Mouse (Mus musculus) forebrain, embryonic 15.5 days (tissue): ENCODE results near the gene Rassf7. TPM values are rescaled to one million over a fixed set of nuclear protein-coding genes. Genes with fewer than 3 reads are reported as not detected.

Source experiments
- ATAC-seq: fragments of 200-750 bp; cut with Nextera tagmentation; replicated peaks from 2 replicates; pipeline ENCODE4 v1.8.0; 2017; ENCODE audit warnings: mild to moderate bottlenecking, moderate TSS enrichment, moderate library complexity
- H3K27ac ChIP-seq: fragments of 300-500 bp; sonication (generic); replicated peaks from 2 replicates; pipeline ENCODE4 v1.5.1; 2015; ENCODE audit warnings: mild to moderate bottlenecking, inconsistent platforms
- H3K27me3 ChIP-seq: fragments of 300-500 bp; sonication (generic); 2 replicates; pipeline ENCODE4 v1.6.1; 2015; ENCODE audit warnings: inconsistent platforms
- H3K36me3 ChIP-seq: fragments of 300-500 bp; sonication (generic); 2 replicates; pipeline ENCODE4 v1.6.1; 2015; ENCODE audit warnings: mild to moderate bottlenecking, inconsistent platforms
- H3K4me1 ChIP-seq: fragments of 300-500 bp; sonication (generic); 2 replicates; pipeline ENCODE4 v1.6.1; 2015; ENCODE audit warnings: inconsistent platforms
- H3K4me2 ChIP-seq: fragments of 300-500 bp; sonication (generic); replicated peaks from 2 replicates; pipeline ENCODE4 v1.6.1; 2015; ENCODE audit warnings: mild to moderate bottlenecking, inconsistent platforms
- H3K4me3 ChIP-seq: fragments of 300-500 bp; sonication (generic); 2 replicates; pipeline ENCODE4 v1.5.1; 2015; ENCODE audit warnings: mild to moderate bottlenecking, inconsistent platforms
- H3K9ac ChIP-seq: fragments of 300-500 bp; sonication (generic); replicated peaks from 2 replicates; pipeline ENCODE4 v1.6.1; 2015; ENCODE audit warnings: mild to moderate bottlenecking, inconsistent platforms
- H3K9me3 ChIP-seq: fragments of 300-500 bp; sonication (generic); 2 replicates; pipeline ENCODE4 v1.6.1; 2016; ENCODE audit warnings: inconsistent platforms
- WGBS: fragments of 180-500 bp; shearing (Covaris S2); methylation state at CpG from one replicate; pipeline ENCODE4 v1.1.7; 2015; ENCODE audit warnings: mixed read lengths; 5-methylcytosine and 5-hydroxymethylcytosine counted together
- polyA plus RNA-seq: library from polyadenylated mRNA; unstranded; fragments of >200 nt; fragmentation: Nextera tagmentation; extraction: Ambion mirVana; gene quantifications from 2 replicates; pipeline ENCODE4 v1.2.1, GENCODE M21; 2015

Gene Rassf7
- polyA plus RNA-seq, 1 experiment from 2014 or later: 26.9 TPM

- no peak for ATAC-seq
- H3K9ac ChIP-seq: no peak overlapping the region
- peaks cover 29% of the 10 kb centered on the region for H3K36me3 ChIP-seq
- WGBS: 94% methylated on average over 3 of the region's 3 CpGs
- H3K9me3 ChIP-seq: no peaks in the 10 kb centered on the region
- H3K4me2 ChIP-seq: no peak overlapping the region
- H3K27ac ChIP-seq: no peak overlapping the region
- peaks cover 26% of the 10 kb centered on the region for H3K4me1 ChIP-seq
- H3K4me3 ChIP-seq: no peak overlapping the region
- H3K27me3 ChIP-seq: no peaks in the 10 kb centered on the region
These were observed 25.4 kb upstream of the Rassf7 start for GRCm38 (mm10) chr7:141190220-141190619.

GRCm38 (mm10) chr7:141191036-141191435 is 24.6 kb upstream of the Rassf7 start:
- H3K4me3 ChIP-seq: no peak overlapping the region
- ATAC-seq: no peak
- H3K9me3 ChIP-seq: no peaks in the 10 kb centered on the region
- no peak overlapping the region for H3K9ac ChIP-seq
- peaks cover 31% of the 10 kb centered on the region for H3K4me1 ChIP-seq
- no peak overlapping the region for H3K27ac ChIP-seq
- WGBS: 93% methylated on average over 14 of the region's 14 CpGs
- no peak overlapping the region for H3K4me2 ChIP-seq
- H3K36me3 ChIP-seq: peaks cover 29% of the 10 kb centered on the region
- no peaks in the 10 kb centered on the region for H3K27me3 ChIP-seq

DNA sequence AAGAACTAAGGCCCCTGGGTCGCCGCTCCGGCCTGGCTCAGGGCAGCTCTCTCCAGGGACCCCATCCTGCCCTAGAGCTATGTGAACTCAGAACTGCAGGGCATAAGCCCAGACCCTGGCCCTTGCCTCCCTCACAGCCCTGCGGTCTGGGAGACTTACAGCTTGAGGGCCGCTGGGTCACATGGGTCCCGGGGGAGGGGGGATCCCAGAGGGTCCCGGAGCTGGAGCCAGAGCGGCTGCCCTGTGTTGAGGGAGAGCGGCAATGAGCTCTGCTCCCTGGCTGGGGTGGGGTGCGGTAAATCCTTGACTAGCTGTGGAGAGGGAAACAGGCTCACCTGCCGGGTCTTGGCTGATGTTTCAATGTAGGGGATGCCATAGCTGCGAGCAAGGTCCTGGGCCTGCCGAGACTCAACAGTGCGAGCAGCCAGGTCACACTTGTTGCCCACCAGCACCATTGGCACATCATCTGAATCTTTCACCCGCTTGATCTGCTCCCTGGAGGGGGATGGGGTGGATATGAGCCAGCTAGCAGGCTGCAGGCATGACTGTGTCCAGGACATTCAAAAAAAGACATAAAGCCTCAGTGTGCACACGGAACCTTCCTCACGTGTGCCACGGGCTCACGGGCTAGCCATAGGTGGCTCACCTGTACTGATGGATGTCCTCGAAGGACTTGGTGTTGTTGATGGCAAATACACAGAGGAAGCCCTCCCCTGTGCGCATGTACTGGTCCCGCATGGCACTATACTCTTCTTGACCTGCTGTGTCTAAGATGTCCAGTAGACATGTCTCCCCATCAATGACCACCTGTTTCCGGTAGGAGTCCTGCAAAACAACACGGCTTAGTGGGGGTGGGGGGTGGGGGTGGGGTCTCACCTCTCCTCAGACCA is 23.6 kb upstream of the Rassf7 start:
- H3K4me3 ChIP-seq: 0 out of 2 replicates have a peak overlapping the region, but pooled peaks have one; percentile 97
- no peaks in the 10 kb centered on the region for H3K27me3 ChIP-seq
- WGBS: 90% methylated on average over 24 of the region's 24 CpGs
- ATAC-seq: no peak
- H3K27ac ChIP-seq: no peak overlapping the region
- H3K9ac ChIP-seq: 0 out of 2 replicates have a peak overlapping the region, but pooled peaks have one; percentile 84
- peaks cover 29% of the 10 kb centered on the region for H3K36me3 ChIP-seq
- peaks cover 31% of the 10 kb centered on the region for H3K4me1 ChIP-seq
- no peaks in the 10 kb centered on the region for H3K9me3 ChIP-seq
- peak overlapping the region; percentile 97 for H3K4me2 ChIP-seq

DNA sequence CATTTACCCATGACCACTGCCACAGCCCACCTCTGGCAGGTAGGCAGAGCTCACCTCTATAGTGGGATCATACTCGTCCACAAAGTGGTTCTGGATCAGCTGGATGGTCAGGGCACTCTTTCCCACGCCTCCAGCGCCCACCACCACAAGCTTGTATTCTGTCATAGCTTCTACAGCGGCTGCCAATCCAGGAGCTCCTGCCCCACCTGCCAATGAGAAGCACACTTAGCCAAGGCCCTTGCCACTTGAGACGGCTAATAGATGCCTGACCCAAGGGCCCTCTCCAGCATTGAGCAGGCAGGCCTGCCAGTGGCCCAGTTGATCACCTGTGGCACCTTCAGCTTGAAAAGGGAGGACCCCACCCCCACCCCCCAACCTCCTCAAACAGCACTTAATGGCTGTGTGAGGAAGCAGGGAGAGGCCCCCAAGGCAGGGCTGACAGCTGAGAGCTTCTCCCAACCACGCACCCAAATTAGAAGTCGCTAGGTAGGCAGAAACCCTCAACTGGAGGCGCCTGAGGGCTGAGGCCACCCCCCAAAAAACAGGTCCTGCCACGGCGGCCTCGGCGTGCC is 22.8 kb upstream of the Rassf7 start:
- peaks cover 29% of the 10 kb centered on the region for H3K36me3 ChIP-seq
- H3K4me1 ChIP-seq: peaks cover 31% of the 10 kb centered on the region
- no peaks in the 10 kb centered on the region for H3K9me3 ChIP-seq
- WGBS: 24% methylated on average over 12 of the region's 12 CpGs
- peak overlapping the region; percentile 97 for H3K4me3 ChIP-seq
- H3K27ac ChIP-seq: peak overlapping the region; percentile 77
- H3K27me3 ChIP-seq: no peaks in the 10 kb centered on the region
- ATAC-seq: no peak; the same call in 1 of the 2 replicates
- peak overlapping the region; percentile 97 for H3K4me2 ChIP-seq
- peak overlapping the region; percentile 84 for H3K9ac ChIP-seq

- Histone ChIP-seq H3K36me3 (peaks cover 29% of the 10 kb centered on the region), H3K4me1 (peaks cover 31% of the 10 kb centered on the region), H3K4me3 (peak overlapping the region; percentile 97), H3K27ac (peak overlapping the region; percentile 77), H3K27me3 (no peaks in the 10 kb centered on the region), H3K9me3 (no peaks in the 10 kb centered on the region), H3K4me2 (peak overlapping the region; percentile 97), H3K9ac (peak overlapping the region; percentile 84)
- no peak; the same call in none of the 2 replicates for ATAC-seq
- WGBS: under 1% methylated on average over 40 of the region's 43 CpGs
These were observed 22.3 kb upstream of the Rassf7 start for GRCm38 (mm10) chr7:141193348-141193856.

- H3K36me3 ChIP-seq: peaks cover 29% of the 10 kb centered on the region
- peak within 1 kb of the TSS; percentile 84 for H3K9ac ChIP-seq
- no peaks in the 10 kb centered on the region for H3K27me3 ChIP-seq
- WGBS: under 1% methylated on average over 26 of the region's 39 CpGs
- peak; percentile 94 for ATAC-seq
- H3K9me3 ChIP-seq: no peaks in the 10 kb centered on the region
- H3K4me3 ChIP-seq: peak within 1 kb of the TSS; percentile 97
- peak within 1 kb of the TSS; percentile 84 for H3K27ac ChIP-seq
- peak within 1 kb of the TSS; percentile 100 for H3K4me2 ChIP-seq
- H3K4me1 ChIP-seq: peaks cover 31% of the 10 kb centered on the region
These were observed 21.7 kb upstream of the Rassf7 start, which contains the start of the genes Hras and Lrrc56 for GRCm38 (mm10) chr7:141193948-141194347. Gene Hras, minus strand, starts transcription at chr7:141194005. Gene Lrrc56, plus strand, starts transcription at chr7:141194157.

GRCm38 (mm10) chr7:141194409-141194808 is 21.3 kb upstream of the Rassf7 start:
- Histone ChIP-seq H3K27ac (peak overlapping the region; percentile 84), H3K4me3 (peak overlapping the region; percentile 97), H3K9me3 (no peaks in the 10 kb centered on the region), H3K36me3 (peaks cover 26% of the 10 kb centered on the region), H3K9ac (peak overlapping the region; percentile 54), H3K4me2 (peak overlapping the region; percentile 100), H3K27me3 (no peaks in the 10 kb centered on the region), H3K4me1 (peaks cover 31% of the 10 kb centered on the region)
- WGBS: under 1% methylated on average over 23 of the region's 23 CpGs
- ATAC-seq: no peak

- H3K4me1 ChIP-seq: peaks cover 31% of the 10 kb centered on the region
- peak overlapping the region; percentile 97 for H3K4me3 ChIP-seq
- H3K27me3 ChIP-seq: no peaks in the 10 kb centered on the region
- peak overlapping the region; percentile 54 for H3K9ac ChIP-seq
- no peaks in the 10 kb centered on the region for H3K9me3 ChIP-seq
- H3K27ac ChIP-seq: peak overlapping the region; percentile 84
- peaks cover 22% of the 10 kb centered on the region for H3K36me3 ChIP-seq
- H3K4me2 ChIP-seq: peak overlapping the region; percentile 100
- WGBS: under 1% methylated on average over 28 of the region's 28 CpGs
- peak; percentile 39 for ATAC-seq
These were observed 20.8 kb upstream of the Rassf7 start for GRCm38 (mm10) chr7:141194830-141195229.

DNA sequence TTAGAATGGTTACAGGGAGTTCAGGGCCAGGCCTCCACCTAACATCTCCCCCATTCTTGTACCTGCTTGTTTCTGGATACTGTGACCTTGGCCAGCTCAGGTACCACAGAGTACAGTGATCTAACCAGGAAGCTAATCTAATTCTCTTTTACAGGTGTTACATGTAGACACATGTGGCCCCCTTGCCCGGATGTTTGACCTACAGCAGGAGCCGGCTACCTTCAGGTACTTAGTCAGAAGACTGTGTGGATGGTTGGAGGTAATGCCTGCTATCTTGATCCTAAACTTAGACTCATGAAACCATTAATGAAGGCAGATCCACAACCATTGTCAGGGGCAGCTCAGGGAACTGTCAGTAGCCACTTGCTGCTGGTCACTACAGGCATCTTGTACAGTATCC is 19.9 kb upstream of the Rassf7 start:
- Histone ChIP-seq H3K27me3 (no peaks in the 10 kb centered on the region), H3K27ac (no peak overlapping the region), H3K4me2 (peak overlapping the region; percentile 100; the same call in 1 of the 2 replicates), H3K9ac (peak overlapping the region; percentile 48; the same call in 1 of the 2 replicates), H3K4me1 (peaks cover 31% of the 10 kb centered on the region), H3K36me3 (peaks cover 13% of the 10 kb centered on the region), H3K9me3 (no peaks in the 10 kb centered on the region), H3K4me3 (no peak overlapping the region; the same call in 1 of the 2 replicates)
- no peak for ATAC-seq
- WGBS: 94% methylated on average over 2 of the region's 2 CpGs

DNA sequence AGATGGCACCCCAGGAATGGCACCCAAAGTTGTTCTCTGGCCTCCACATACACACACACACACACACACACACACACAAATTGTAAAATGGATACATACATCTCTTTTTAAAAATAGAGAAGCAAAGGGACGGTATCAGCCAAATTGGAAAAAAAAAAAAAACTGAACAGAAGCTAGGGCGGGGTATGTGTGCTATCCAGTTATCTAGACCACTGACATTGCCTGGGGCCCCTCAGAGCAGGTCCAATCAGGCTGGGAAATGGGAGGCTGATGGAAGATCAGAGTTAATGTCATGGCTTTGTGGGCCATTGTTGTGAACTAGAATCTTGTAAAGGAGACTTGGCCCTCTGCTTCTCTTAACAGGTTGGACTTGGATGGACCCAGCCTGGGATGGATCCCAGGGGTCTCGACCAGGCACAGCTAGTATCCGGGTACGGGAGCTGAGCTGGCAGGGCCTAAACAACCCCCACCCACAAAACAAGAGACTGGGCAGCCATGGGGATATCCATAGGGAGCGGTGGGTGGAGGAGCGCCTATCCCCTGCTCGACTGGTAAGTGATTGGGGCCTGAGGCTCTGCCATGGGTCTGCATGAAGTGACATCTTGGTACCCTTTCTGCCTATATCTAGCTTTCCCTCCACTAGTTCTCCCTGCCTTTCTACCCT is 18.9 kb upstream of the Rassf7 start:
- 0 out of 2 replicates have a peak, but pooled peaks cover 4% of the 10 kb centered on the region for H3K36me3 ChIP-seq
- no peak overlapping the region for H3K4me2 ChIP-seq
- ATAC-seq: no peak
- no peaks in the 10 kb centered on the region for H3K9me3 ChIP-seq
- H3K27ac ChIP-seq: no peak overlapping the region
- 94% methylated on average over 8 of the region's 8 CpGs for WGBS
- peaks cover 30% of the 10 kb centered on the region for H3K4me1 ChIP-seq
- no peaks in the 10 kb centered on the region for H3K27me3 ChIP-seq
- no peak overlapping the region for H3K9ac ChIP-seq
- H3K4me3 ChIP-seq: no peak overlapping the region

GRCm38 (mm10) chr7:141198121-141198520 is 17.5 kb upstream of the Rassf7 start:
- Histone ChIP-seq H3K36me3 (no peaks in the 10 kb centered on the region), H3K4me1 (peaks cover 16% of the 10 kb centered on the region), H3K9me3 (no peaks in the 10 kb centered on the region), H3K9ac (no peak overlapping the region), H3K27ac (no peak overlapping the region), H3K4me2 (no peak overlapping the region), H3K27me3 (no peaks in the 10 kb centered on the region), H3K4me3 (no peak overlapping the region)
- 97% methylated on average over 4 of the region's 4 CpGs for WGBS
- no peak for ATAC-seq
